Mouse (Mus musculus): ENCODE measurements around the gene Gm9803.
"Not testable (repeated sequence)": the region's sequence is repeated elsewhere in the genome, so short reads cannot be mapped to it uniquely, and the experiment has no call there.

Gm9803 gene

GRCm38 (mm10) chr10:43523931-43524330 is at the start of gene Gm9803:
Gm9803 (plus strand) TSS chr10:43524084.
- not testable (repeated sequence) for DNase-seq (ENCODE audit: extremely low spot score)

GRCm38 (mm10) chr10:43475376-43475775 is 48.5 kb upstream of the Gm9803 start:
- DNase-seq (ENCODE audit: extremely low spot score): no peak

GRCm38 (mm10) chr10:43477459-43477858 is 46.4 kb upstream of the Gm9803 start:
- DNase-seq (ENCODE audit: extremely low spot score): no peak

- peak; percentile 79 for DNase-seq (ENCODE audit: extremely low spot score)
Measured at GRCm38 (mm10) chr10:43477865-43478681, 45.8 kb upstream of the Gm9803 start.

- DNase-seq (ENCODE audit: extremely low spot score): peak; percentile 70
Measured at GRCm38 (mm10) chr10:43478751-43479435, 45.0 kb upstream of the Gm9803 start, which contains the start of gene Bend3. Bend3 (plus strand) TSS chr10:43478831.

GRCm38 (mm10) chr10:43479436-43480157 is 44.3 kb upstream of the Gm9803 start:
- DNase-seq (ENCODE audit: extremely low spot score): peak; percentile 85

- peak; percentile 42 for DNase-seq (ENCODE audit: extremely low spot score)
Measured at GRCm38 (mm10) chr10:43480227-43480849, 43.5 kb upstream of the Gm9803 start.

GRCm38 (mm10) chr10:43481179-43481578 is 42.7 kb upstream of the Gm9803 start:
- no peak for DNase-seq (ENCODE audit: extremely low spot score)

GRCm38 (mm10) chr10:43482021-43482420 is 41.9 kb upstream of the Gm9803 start:
- DNase-seq (ENCODE audit: extremely low spot score): no peak

- DNase-seq (ENCODE audit: extremely low spot score): no peak
Measured at GRCm38 (mm10) chr10:43483426-43483995, 40.4 kb upstream of the Gm9803 start.

GRCm38 (mm10) chr10:43485751-43486268 is 38.1 kb upstream of the Gm9803 start:
- no peak for DNase-seq (ENCODE audit: extremely low spot score)

- DNase-seq (ENCODE audit: extremely low spot score): no peak
Measured at GRCm38 (mm10) chr10:43487441-43488010, 36.4 kb upstream of the Gm9803 start.

GRCm38 (mm10) chr10:43488258-43488657 is 35.6 kb upstream of the Gm9803 start:
- no peak for DNase-seq (ENCODE audit: extremely low spot score)

- DNase-seq (ENCODE audit: extremely low spot score): no peak
Measured at GRCm38 (mm10) chr10:43489139-43489538, 34.7 kb upstream of the Gm9803 start.

- no peak for DNase-seq (ENCODE audit: extremely low spot score)
Measured at GRCm38 (mm10) chr10:43489550-43489949, 34.3 kb upstream of the Gm9803 start.

GRCm38 (mm10) chr10:43490034-43490433 is 33.9 kb upstream of the Gm9803 start:
- DNase-seq (ENCODE audit: extremely low spot score): no peak

- no peak for DNase-seq (ENCODE audit: extremely low spot score)
Measured at GRCm38 (mm10) chr10:43490846-43491245, 33.0 kb upstream of the Gm9803 start.

GRCm38 (mm10) chr10:43502599-43502998 is 21.3 kb upstream of the Gm9803 start:
- no peak for DNase-seq (ENCODE audit: extremely low spot score)

GRCm38 (mm10) chr10:43504291-43504690 is 19.6 kb upstream of the Gm9803 start:
- no peak for DNase-seq (ENCODE audit: extremely low spot score)

- no peak for DNase-seq (ENCODE audit: extremely low spot score)
Measured at GRCm38 (mm10) chr10:43507051-43507450, 16.8 kb upstream of the Gm9803 start.

- DNase-seq (ENCODE audit: extremely low spot score): no peak
Measured at GRCm38 (mm10) chr10:43509228-43509627, 14.7 kb upstream of the Gm9803 start.

Data from embryo, embryonic 9.5 days (tissue).